Mouse (Mus musculus) E14TG2a.4 (cell line): ENCODE results near the gene Rnf216.

Source experiments
- CTCF ChIP-seq: conservative IDR thresholded peaks from 2 replicates; pipeline ENCODE4 v1.5.1; 2014; ENCODE audit warnings: low read length
- POU5F1 ChIP-seq: IDR thresholded peaks from 2 replicates; pipeline ENCODE4 v1.6.1; 2014; ENCODE audit warnings: low read length, borderline replicate concordance

DNA sequence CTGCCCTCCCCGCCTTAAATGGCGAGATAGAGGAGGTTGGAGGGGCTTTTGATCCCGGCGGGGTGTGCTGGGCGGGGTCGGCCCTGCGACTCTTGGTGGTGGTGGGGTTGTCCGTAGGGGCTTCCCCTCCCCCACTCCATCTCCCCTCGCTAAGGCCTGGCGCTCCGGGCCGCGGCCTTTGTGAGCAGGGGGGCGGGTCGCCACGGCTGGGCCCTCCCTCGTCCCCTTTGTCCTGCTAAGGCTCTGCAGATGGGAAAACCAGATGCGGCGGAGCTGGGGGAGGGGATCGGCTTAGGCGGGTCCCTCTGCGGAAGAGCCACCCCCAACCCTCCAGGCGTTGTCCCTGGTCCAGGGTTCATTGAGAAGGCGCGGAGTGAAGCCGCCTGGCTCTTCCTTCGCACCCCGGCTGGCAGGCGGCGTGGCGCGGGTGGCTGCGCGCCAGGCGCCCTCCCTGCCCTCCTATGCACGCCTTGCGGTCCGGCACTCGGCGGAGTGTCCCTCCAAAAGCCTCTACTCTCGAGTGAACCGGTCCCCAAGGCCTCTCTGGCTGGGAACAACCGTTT, 150.8 kb downstream of the Rnf216 start:
- TF ChIP-seq CTCF (no peak), POU5F1 (no peak)
